Mouse (Mus musculus): ENCODE measurements around the gene Chst5. TPM values are rescaled to one million over a fixed set of nuclear protein-coding genes. Genes with fewer than 3 reads are reported as not detected.

Chst5 gene
- polyA plus RNA-seq, 1 experiment from 2014 or later = 0.97 TPM

DNA sequence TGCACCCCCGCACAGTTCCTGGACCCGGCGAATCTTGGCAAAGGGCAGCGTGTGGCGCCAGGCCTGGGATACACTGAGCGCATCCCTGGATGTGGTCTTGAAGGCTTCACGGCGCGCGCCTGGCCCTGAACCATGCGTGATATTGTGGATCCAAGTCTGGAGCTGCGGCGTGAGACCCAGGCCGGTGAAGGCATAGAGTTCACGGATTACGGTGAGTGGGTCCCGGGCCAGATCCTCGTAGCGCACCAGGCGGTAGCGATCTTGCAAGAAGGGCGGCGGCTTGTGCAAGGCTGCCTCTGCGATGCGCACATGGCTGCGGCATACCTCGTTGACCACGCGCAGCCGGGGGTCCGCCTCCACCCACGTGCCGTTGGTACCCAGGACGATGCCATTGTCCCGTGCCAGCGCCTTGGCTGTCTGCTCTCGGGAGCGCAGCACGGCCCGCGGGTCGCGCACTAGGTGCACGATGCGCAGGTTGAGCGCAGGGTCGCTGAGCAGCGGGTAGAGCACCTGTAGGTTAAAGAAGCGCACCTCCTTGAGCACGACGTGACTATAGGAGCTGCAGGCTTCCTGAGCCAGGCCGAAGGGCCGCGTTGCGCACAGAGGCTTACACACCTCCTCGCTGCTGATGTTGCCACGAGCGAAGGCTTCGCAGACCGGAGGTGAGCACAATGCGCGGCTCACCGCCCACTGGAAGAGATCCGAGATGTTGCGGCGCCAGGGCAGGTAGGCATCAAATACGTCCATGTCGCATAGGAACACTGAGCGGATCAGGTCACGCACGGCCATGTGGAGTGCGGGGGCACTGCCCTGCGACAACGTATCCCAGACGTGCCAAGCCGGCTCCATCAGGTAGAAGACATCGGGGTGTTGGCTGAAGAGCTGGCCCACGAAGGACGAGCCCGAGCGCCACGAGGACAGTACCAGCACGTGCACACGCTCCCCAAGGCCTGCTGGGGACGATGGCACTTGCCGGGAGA is 20.0 kb downstream of the Chst5 start:
- peak overlapping the region; percentile 40; the same call in 1 of the 2 replicates for H3K9ac ChIP-seq (ENCODE audit: low read depth, low read length)
- H3K4me2 ChIP-seq (replicated peaks; ENCODE audit: low read depth, low read length) = peak overlapping the region; percentile 49
- H3K4me1 ChIP-seq (ENCODE audit: control insufficient read depth, insufficient read depth, low read length) = peaks cover 17% of the 10 kb centered on the region; the same call in 1 of the 2 replicates
- peaks cover 27% of the 10 kb centered on the region for H3K27me3 ChIP-seq (ENCODE audit: control insufficient read depth, insufficient read depth, low read length)
- 9% methylated on average over 86 of the region's 86 CpGs for WGBS
- H3K9me3 ChIP-seq (ENCODE audit: control insufficient read depth, low read length) = no peaks in the 10 kb centered on the region
- no peak overlapping the region for H3K27ac ChIP-seq (ENCODE audit: low read depth, low read length)
- no peaks in the 10 kb centered on the region for H3K36me3 ChIP-seq (ENCODE audit: control insufficient read depth, insufficient read depth, low read length)
- H3K4me3 ChIP-seq (ENCODE audit: low read length) = peak overlapping the region; percentile 33
- peak; percentile 48 for ATAC-seq (ENCODE audit: low FRiP score, low TSS enrichment)

DNA sequence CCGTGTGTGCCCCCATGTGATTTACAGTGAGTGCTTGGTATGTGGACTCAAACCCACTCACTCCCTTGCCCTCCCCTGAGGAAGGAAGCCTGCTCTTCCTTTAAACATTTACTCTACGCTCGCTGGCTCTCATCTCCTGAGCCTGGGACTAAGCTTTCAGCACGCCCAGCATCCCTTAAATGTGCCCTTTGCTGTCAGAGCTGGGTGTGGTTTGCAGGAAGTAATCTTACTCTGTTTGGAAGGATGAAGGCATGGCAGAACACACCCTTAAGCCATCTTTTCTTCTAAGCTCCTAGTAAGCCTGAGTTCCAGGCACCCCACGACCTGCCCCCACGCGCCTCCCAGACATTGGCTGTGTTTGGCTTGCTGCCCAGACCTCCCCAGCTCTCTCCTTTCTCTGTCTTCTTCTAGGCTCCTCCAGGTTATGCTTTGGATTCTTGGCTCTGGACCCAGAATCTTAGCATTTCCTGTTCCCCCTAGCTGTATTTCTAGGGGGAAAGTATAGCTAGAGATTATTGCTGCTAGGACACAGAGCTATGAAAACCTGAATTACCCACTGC is 22.1 kb downstream of the Chst5 start:
- Histone ChIP-seq H3K9ac (ENCODE audit: low read depth, low read length) (no peak overlapping the region), H3K9me3 (ENCODE audit: control insufficient read depth, low read length) (no peaks in the 10 kb centered on the region), H3K27me3 (ENCODE audit: control insufficient read depth, insufficient read depth, low read length) (peaks cover 27% of the 10 kb centered on the region), H3K36me3 (ENCODE audit: control insufficient read depth, insufficient read depth, low read length) (no peaks in the 10 kb centered on the region), H3K4me2 (replicated peaks; ENCODE audit: low read depth, low read length) (no peak overlapping the region), H3K27ac (ENCODE audit: low read depth, low read length) (no peak overlapping the region), H3K4me1 (ENCODE audit: control insufficient read depth, insufficient read depth, low read length) (peaks cover 17% of the 10 kb centered on the region; the same call in 1 of the 2 replicates), H3K4me3 (ENCODE audit: low read length) (no peak overlapping the region)
- no peak for ATAC-seq (ENCODE audit: low FRiP score, low TSS enrichment)
- 31% methylated on average over 7 of the region's 7 CpGs for WGBS

DNA sequence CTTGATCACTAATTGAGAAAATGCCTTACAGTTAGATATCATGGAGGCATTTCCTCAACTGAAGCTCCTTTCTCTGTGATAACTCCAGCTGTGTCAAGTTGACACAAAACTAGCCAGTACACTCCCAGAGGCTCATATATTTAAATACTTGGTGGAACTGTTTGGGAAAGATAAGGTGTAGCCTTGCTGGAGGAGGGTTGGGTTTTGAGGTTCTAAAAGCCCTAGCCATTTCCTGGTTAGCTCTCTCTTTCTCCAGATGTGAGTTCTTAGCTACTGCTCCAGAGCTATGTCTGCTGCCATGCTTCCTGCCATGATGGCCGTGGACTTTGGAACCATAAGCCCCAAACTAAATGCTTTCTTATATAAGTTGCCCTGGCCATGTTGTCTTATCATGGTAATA is 22.8 kb downstream of the Chst5 start:
- 86% methylated on average over 1 of the region's 1 CpGs for WGBS
- no peak for ATAC-seq (ENCODE audit: low FRiP score, low TSS enrichment)

DNA sequence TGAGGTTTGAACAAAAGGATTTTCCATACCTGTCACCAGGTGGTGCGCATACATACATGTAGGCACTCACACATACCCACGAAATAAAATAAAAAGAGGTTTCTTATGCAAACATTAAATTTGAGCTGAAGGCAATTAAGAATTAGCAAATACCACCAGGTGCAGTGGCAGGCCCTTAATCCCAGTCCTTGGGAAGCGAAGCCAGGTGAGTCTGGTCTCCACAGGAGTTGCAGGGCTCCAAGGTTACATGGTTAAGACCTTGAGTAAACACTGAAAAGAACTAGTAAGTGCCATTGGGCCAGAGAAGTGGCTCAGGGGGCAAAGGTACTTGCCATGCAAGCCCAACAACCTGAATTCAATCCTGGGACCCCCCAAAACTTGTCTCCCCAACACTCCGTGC is 26.6 kb downstream of the Chst5 start:
- no peak for ATAC-seq (ENCODE audit: low FRiP score, low TSS enrichment)
- no peaks in the 10 kb centered on the region for H3K27me3 ChIP-seq (ENCODE audit: control insufficient read depth, insufficient read depth, low read length)
- H3K9ac ChIP-seq (ENCODE audit: low read depth, low read length) = no peak overlapping the region
- H3K9me3 ChIP-seq (ENCODE audit: control insufficient read depth, low read length) = no peaks in the 10 kb centered on the region
- no peak overlapping the region for H3K4me3 ChIP-seq (ENCODE audit: low read length)
- H3K4me2 ChIP-seq (replicated peaks; ENCODE audit: low read depth, low read length) = no peak overlapping the region
- 0 out of 2 replicates have a peak, but pooled peaks cover 5% of the 10 kb centered on the region for H3K4me1 ChIP-seq (ENCODE audit: control insufficient read depth, insufficient read depth, low read length)
- no peaks in the 10 kb centered on the region for H3K36me3 ChIP-seq (ENCODE audit: control insufficient read depth, insufficient read depth, low read length)
- no peak overlapping the region for H3K27ac ChIP-seq (ENCODE audit: low read depth, low read length)
- 90% methylated on average over 4 of the region's 4 CpGs for WGBS

More for the DNA sequence above, 22.8 kb downstream of the Chst5 start:
- H3K9me3 ChIP-seq (ENCODE audit: control insufficient read depth, low read length) = no peaks in the 10 kb centered on the region
- H3K36me3 ChIP-seq (ENCODE audit: control insufficient read depth, insufficient read depth, low read length) = no peaks in the 10 kb centered on the region
- H3K27me3 ChIP-seq (ENCODE audit: control insufficient read depth, insufficient read depth, low read length) = peaks cover 27% of the 10 kb centered on the region
- no peak overlapping the region for H3K9ac ChIP-seq (ENCODE audit: low read depth, low read length)
- no peak overlapping the region for H3K27ac ChIP-seq (ENCODE audit: low read depth, low read length)
- H3K4me3 ChIP-seq (ENCODE audit: low read length) = no peak overlapping the region
- H3K4me2 ChIP-seq (replicated peaks; ENCODE audit: low read depth, low read length) = no peak overlapping the region
- H3K4me1 ChIP-seq (ENCODE audit: control insufficient read depth, insufficient read depth, low read length) = peaks cover 17% of the 10 kb centered on the region; the same call in 1 of the 2 replicates

DNA sequence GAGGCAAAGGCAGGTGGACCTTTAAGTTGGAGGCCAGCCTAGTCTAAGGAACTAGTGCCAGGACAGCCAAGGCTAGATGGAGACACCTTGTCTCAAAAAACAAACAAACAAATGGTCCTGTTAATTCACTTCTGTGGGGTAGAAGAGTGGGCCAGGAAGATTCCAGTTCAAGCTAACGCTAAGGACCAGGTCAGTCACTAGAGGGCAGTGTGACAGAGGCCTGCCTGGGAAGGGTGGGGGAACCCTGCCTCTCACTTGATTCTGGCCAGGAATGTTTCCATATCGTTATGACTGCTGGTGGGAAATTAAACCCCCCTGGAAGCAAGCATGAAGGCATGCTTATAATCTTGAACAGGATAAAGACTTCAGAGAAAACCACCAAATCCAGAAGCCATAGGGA is 28.7 kb downstream of the Chst5 start:
- Histone ChIP-seq H3K9ac (ENCODE audit: low read depth, low read length) (no peak overlapping the region), H3K9me3 (ENCODE audit: control insufficient read depth, low read length) (no peaks in the 10 kb centered on the region), H3K4me1 (ENCODE audit: control insufficient read depth, insufficient read depth, low read length) (no peaks in the 10 kb centered on the region), H3K36me3 (ENCODE audit: control insufficient read depth, insufficient read depth, low read length) (no peaks in the 10 kb centered on the region), H3K4me2 (replicated peaks; ENCODE audit: low read depth, low read length) (no peak overlapping the region), H3K4me3 (ENCODE audit: low read length) (no peak overlapping the region), H3K27ac (ENCODE audit: low read depth, low read length) (no peak overlapping the region), H3K27me3 (ENCODE audit: control insufficient read depth, insufficient read depth, low read length) (no peaks in the 10 kb centered on the region)
- WGBS = 2% methylated on average over 2 of the region's 2 CpGs
- 0 out of 2 replicates have a peak, but pooled peaks have one; percentile 48 for ATAC-seq (ENCODE audit: low FRiP score, low TSS enrichment)

DNA sequence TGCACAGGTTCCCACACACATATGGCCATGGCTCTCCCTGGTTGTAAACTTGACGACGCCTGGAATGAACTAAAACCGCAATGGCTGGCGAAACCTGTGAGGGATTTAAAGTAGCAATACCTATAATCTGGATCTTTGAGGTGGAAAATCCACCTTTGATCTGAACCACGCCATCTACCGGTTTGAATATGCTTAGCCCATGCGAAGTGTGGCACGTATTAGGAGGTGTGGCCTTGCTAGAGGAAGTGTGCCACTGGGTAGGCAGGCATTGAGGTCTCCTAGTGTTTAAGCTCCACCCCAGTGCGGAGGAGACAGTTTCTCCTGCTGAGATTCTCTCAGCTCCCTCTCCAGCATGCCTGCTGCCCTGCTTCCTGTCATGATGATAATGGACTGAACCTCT is 32.5 kb downstream of the Chst5 start:
- WGBS = 70% methylated on average over 9 of the region's 9 CpGs
- Histone ChIP-seq H3K27me3 (ENCODE audit: control insufficient read depth, insufficient read depth, low read length) (no peaks in the 10 kb centered on the region), H3K9ac (ENCODE audit: low read depth, low read length) (no peak overlapping the region), H3K27ac (ENCODE audit: low read depth, low read length) (no peak overlapping the region), H3K4me3 (ENCODE audit: low read length) (no peak overlapping the region), H3K36me3 (ENCODE audit: control insufficient read depth, insufficient read depth, low read length) (no peaks in the 10 kb centered on the region), H3K4me1 (ENCODE audit: control insufficient read depth, insufficient read depth, low read length) (no peaks in the 10 kb centered on the region), H3K9me3 (ENCODE audit: control insufficient read depth, low read length) (no peaks in the 10 kb centered on the region), H3K4me2 (replicated peaks; ENCODE audit: low read depth, low read length) (no peak overlapping the region)
- ATAC-seq (ENCODE audit: low FRiP score, low TSS enrichment) = no peak

DNA sequence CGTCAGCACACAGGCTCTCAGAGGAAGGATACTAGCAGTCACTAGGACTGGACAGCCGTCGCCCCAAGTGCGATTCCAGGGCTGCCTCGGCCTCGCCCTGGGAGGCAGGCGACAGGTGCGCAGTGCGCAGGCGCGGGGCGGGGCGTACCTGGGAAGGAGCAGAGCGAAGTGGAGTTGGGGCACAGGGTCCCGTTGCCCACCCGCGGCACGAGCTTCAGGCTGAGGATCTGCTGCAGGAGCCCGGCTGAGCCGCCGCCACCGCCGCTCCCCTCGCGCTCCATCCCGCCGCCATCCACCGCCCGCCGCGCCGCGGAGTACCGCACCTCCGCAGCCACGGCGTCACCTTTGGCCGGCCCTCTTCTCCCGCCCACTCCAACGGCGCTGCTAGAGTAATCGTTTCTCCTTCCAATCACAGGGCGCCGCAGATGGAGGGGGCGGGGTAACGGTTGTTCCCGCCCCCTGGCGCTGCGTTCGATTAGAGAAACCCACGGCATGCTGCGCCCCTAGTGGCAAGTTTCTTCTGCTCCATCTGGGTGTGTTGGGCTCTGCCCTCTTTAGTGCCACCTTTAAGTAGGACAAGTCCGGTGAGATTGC is 33.8 kb downstream of the Chst5 start, which contains the start of gene Tmem170:
Gene Tmem170, minus strand, starts transcription at position 396 of the 594 bp plus-strand sequence.
- H3K36me3 ChIP-seq (ENCODE audit: control insufficient read depth, insufficient read depth, low read length) = no peaks in the 10 kb centered on the region
- no peaks in the 10 kb centered on the region for H3K27me3 ChIP-seq (ENCODE audit: control insufficient read depth, insufficient read depth, low read length)
- H3K4me1 ChIP-seq (ENCODE audit: control insufficient read depth, insufficient read depth, low read length) = no peaks in the 10 kb centered on the region
- under 1% methylated on average over 53 of the region's 53 CpGs for WGBS
- peak; percentile 99 for ATAC-seq (ENCODE audit: low FRiP score, low TSS enrichment)
- peak within 1 kb of the TSS; percentile 54 for H3K4me2 ChIP-seq (replicated peaks; ENCODE audit: low read depth, low read length)
- H3K27ac ChIP-seq (ENCODE audit: low read depth, low read length) = peak within 1 kb of the TSS; percentile 79
- peak within 1 kb of the TSS; percentile 76 for H3K4me3 ChIP-seq (ENCODE audit: low read length)
- peak within 1 kb of the TSS; percentile 76 for H3K9ac ChIP-seq (ENCODE audit: low read depth, low read length)
- no peaks in the 10 kb centered on the region for H3K9me3 ChIP-seq (ENCODE audit: control insufficient read depth, low read length)

DNA sequence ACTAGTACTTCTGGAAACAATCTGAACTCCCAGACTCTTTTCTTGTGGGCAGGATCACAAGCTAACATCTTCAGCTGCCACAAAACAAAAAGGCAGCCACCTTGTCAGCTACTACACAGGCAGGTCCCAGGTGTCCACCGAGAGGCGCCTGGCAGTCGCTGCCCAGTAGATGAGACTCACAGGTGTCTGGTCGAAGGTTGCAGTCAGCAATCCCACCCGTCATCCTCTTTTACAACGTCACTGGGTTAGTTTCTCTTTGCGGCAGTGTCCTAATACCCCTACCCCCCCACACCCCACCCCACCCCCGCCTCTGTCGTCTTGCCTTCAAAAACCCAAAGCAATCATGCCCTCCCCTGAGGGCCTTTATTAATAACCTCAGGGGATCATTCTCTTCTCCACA is 34.5 kb downstream of the Chst5 start:
- Histone ChIP-seq H3K4me2 (replicated peaks; ENCODE audit: low read depth, low read length) (peak overlapping the region; percentile 54), H3K27ac (ENCODE audit: low read depth, low read length) (no peak overlapping the region), H3K36me3 (ENCODE audit: control insufficient read depth, insufficient read depth, low read length) (no peaks in the 10 kb centered on the region), H3K9ac (ENCODE audit: low read depth, low read length) (peak overlapping the region; percentile 76; the same call in 1 of the 2 replicates), H3K4me1 (ENCODE audit: control insufficient read depth, insufficient read depth, low read length) (no peaks in the 10 kb centered on the region), H3K9me3 (ENCODE audit: control insufficient read depth, low read length) (no peaks in the 10 kb centered on the region), H3K27me3 (ENCODE audit: control insufficient read depth, insufficient read depth, low read length) (no peaks in the 10 kb centered on the region), H3K4me3 (ENCODE audit: low read length) (peak overlapping the region; percentile 76)
- WGBS = 12% methylated on average over 9 of the region's 9 CpGs
- no peak for ATAC-seq (ENCODE audit: low FRiP score, low TSS enrichment)
